Mouse (Mus musculus): ENCODE data around the gene Gria3. TPM values are rescaled to one million over a fixed set of nuclear protein-coding genes. Genes with fewer than 3 reads are reported as not detected.

Gria3 gene
- 2.4 and 2.5 TPM in 2 replicates for polyA plus RNA-seq (2015; fragmentation: Nextera tagmentation; extraction: Ambion mirVana)

GRCm38 (mm10) chrX:41400058-41400904, at the start of gene Gria3:
Gene Gria3, plus strand, starts transcription at chrX:41400854.
- peak; percentile 52 for DNase-seq (ENCODE audit: low spot score)

GRCm38 (mm10) chrX:41387086-41387485, 13.6 kb upstream of the Gria3 start:
- no peak for DNase-seq (ENCODE audit: low spot score)

GRCm38 (mm10) chrX:41389079-41389478, 11.6 kb upstream of the Gria3 start:
- DNase-seq (ENCODE audit: low spot score), result no peak

- no peak for DNase-seq (ENCODE audit: low spot score)
Observed at GRCm38 (mm10) chrX:41398482-41398881, 2.2 kb upstream of the Gria3 start.

GRCm38 (mm10) chrX:41401186-41401585, 532 bp downstream of the Gria3 start:
- DNase-seq (ENCODE audit: low spot score), result peak; percentile 6

GRCm38 (mm10) chrX:41401590-41402240, 1.1 kb downstream of the Gria3 start:
- peak; percentile 2 for DNase-seq (ENCODE audit: low spot score)

GRCm38 (mm10) chrX:41402656-41403055, 2.0 kb downstream of the Gria3 start:
- peak; percentile 3 for DNase-seq (ENCODE audit: low spot score)

GRCm38 (mm10) chrX:41406288-41406687, 5.6 kb downstream of the Gria3 start:
- no peak for DNase-seq (ENCODE audit: low spot score)

GRCm38 (mm10) chrX:41409791-41410190, 9.1 kb downstream of the Gria3 start:
- DNase-seq (ENCODE audit: low spot score), result no peak

- no peak for DNase-seq (ENCODE audit: low spot score)
Observed at GRCm38 (mm10) chrX:41425651-41426050, 25.0 kb downstream of the Gria3 start.

GRCm38 (mm10) chrX:41428011-41428410, 27.4 kb downstream of the Gria3 start:
- no peak for DNase-seq (ENCODE audit: low spot score)

- DNase-seq (ENCODE audit: low spot score), result no peak
Observed at GRCm38 (mm10) chrX:41435541-41435940, 34.9 kb downstream of the Gria3 start.

GRCm38 (mm10) chrX:41438841-41439240, 38.2 kb downstream of the Gria3 start:
- no peak for DNase-seq (ENCODE audit: low spot score)

GRCm38 (mm10) chrX:41448876-41449275, 48.2 kb downstream of the Gria3 start:
- DNase-seq (ENCODE audit: low spot score), result no peak

GRCm38 (mm10) chrX:41477486-41477885, 76.8 kb downstream of the Gria3 start:
- no peak for DNase-seq (ENCODE audit: low spot score)

- DNase-seq (ENCODE audit: low spot score), result no peak
Observed at GRCm38 (mm10) chrX:41496528-41496927, 95.9 kb downstream of the Gria3 start.

GRCm38 (mm10) chrX:41505371-41505770, 104.7 kb downstream of the Gria3 start:
- DNase-seq (ENCODE audit: low spot score), result no peak

- DNase-seq (ENCODE audit: low spot score), result no peak
Observed at GRCm38 (mm10) chrX:41507959-41508358, 107.3 kb downstream of the Gria3 start.

- DNase-seq (ENCODE audit: low spot score), result no peak
Observed at GRCm38 (mm10) chrX:41514982-41515381, 114.3 kb downstream of the Gria3 start.

- DNase-seq (ENCODE audit: low spot score), result no peak
Observed at GRCm38 (mm10) chrX:41532511-41532910, 131.9 kb downstream of the Gria3 start.

GRCm38 (mm10) chrX:41535886-41536285, 135.2 kb downstream of the Gria3 start:
- DNase-seq (ENCODE audit: low spot score), result no peak

GRCm38 (mm10) chrX:41562296-41563060, 161.8 kb downstream of the Gria3 start:
- DNase-seq (ENCODE audit: low spot score), result no peak

Data from thymus, postnatal 0 days (tissue).